Mouse (Mus musculus): ENCODE measurements at regions not wholly inside any gene's neighbourhood (a gene's known extent, or its start where the extent isn't known, plus 50 kb on each side); places are given as distances from the start of the nearest gene placed in this dataset.
A peak's percentile ranks its signal among the peaks of the same experiment; 100 is the strongest.
"Not testable (repeated sequence)": the region's sequence is repeated elsewhere in the genome, so short reads cannot be mapped to it uniquely, and the experiment has no call there.

DNA sequence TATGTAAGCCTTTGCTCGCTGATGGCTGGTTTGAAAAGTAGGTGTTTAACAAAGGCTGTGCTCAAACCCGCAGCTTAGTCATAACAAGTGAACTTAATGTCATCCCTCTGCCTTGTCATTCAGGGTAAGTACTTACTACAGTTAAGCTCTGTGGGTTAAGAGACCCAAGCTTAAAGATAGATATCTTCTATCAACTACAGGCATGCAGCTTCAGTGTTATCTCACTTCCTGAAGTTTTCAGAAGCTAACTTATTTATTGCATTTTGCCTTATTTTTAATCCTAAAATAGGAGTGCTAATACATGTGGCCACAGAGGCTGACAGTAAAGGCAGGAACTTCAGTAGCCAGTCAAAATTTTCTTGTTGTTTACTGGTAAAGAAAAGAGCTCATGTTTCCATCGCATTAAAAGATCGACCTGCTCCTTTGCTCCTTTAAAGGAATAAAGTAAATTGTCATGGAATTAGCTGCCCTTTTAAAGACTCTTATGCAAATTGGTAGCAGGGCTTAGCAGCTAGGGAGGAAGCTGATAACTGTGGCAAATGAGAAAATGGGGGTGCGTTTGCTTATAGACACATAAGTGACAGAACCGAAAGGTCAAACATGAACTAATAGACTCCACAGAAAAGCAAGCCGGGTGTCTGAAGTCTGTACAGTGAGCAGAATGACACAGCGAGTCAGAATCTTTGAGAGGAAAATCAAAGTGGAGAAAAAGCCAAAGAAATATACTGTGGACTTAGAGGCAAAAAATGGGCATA lies 55.9 kb upstream of the Inpp4b start:
- no peak for DNase-seq

DNA sequence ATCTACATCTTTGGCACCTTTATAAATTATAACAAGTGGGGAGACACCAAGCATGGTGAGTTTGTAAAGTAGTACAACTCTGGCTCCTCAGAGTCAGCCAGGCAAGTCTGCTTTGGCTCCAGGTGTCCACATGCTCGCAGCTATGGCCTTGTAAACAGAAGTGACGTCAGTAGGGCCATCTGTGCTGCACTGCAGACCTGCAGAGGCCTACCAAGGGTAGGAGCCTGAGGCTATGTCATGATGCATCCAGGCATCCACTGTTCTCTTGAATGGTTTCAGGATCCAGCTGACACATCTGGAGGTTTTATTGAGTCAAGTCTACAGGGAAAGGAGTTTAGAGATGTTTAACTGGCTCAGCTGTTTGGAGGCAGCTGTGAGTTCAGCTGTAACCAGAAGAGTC lies 82.3 kb upstream of the Inpp4b start:
- DNase-seq = peak; percentile 15

DNA sequence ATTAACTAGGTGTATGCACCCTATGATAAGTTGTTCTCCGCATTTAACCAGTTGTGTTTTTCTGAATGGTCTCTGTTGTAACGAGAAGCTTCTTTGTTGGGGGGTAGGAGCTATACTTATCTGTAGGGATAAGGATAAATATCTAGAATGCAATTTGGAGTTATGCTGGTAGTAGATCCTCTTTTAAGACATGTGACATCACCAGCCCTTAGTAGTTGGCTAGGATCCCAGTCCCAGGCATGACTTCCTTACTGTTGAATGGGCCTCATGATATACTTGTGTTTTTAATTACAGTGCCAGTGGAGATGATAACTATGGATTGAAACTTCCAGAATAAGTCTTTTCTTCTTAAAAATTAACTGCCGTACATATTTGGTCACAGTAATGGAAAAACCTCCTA lies 118.5 kb upstream of the Inpp4b start:
- DNase-seq = no peak

DNA sequence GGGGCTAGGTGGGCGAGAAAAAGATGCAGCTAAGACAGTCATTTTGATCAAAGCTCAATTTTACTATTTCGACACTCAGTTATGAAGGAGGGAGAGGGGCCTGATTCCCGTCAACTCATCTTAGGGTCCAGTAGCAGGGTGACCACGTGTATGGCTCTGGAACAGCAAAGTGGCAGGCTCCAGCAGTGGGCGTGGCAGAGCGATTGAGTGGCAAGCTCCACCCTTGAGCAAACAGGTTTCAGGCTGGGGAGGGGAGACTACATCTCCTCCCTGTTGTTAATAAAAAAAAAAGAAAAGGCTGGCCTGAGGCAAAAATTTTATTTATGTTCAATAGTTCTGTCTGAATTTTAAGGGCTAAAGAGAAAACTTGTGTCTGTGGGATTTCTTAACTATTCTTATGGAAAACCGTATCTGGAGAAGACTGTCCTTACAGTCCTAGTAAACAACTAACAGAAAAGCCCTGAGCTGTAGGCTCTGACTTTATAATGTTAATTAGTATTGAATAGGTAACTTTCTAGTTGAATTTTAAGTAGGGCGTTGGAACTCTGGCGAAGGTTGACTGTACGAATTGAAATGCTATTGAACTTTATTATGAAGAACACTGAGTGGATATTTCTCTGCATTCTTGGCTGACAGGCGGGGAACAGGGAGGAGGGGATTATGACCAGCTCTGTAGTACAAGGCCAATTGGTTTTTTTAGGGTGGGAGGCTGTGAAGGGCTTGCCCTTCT lies 155.1 kb upstream of the Inpp4b start:
- not testable (repeated sequence) for DNase-seq

DNA sequence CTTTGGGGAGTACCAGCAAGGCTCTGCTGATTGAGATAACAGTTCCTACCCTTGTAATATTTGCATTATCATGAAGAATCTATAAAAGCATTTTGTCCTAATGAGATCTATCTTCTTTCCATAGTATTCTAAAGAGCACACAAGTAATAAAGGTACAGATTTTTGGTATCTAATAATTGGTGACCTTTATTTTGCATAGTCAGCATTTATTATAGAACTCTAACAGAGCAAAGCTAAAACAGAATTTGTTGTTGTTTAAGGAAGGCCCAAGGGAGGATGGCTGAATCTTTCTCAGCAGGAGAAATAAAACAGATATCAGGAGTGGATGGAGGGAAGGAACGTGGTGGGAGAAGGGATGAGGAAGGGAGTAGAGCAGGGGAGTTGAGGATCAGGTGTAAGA lies 160.8 kb upstream of the Usp38 start:
- no peak for DNase-seq

DNA sequence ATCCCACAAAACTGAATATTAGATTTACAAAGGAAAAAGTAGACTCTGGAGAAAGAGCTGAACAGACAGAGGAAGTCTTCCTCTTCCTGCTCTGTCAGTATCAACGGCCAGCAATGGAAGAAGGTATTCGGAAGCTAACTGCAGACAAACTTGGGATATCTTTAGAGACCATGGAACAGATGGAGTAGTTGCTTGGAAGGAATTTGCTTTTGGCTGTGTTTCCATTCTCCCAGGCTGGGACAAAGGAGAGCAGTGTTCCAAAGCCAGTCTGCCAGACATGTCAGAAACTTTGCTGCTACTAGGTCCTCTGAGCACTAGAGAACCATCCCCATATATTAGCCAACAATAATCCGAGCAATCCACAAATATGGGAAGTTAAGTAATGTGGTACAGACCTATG lies 132.5 kb upstream of the Usp38 start:
- no peak for DNase-seq

DNA sequence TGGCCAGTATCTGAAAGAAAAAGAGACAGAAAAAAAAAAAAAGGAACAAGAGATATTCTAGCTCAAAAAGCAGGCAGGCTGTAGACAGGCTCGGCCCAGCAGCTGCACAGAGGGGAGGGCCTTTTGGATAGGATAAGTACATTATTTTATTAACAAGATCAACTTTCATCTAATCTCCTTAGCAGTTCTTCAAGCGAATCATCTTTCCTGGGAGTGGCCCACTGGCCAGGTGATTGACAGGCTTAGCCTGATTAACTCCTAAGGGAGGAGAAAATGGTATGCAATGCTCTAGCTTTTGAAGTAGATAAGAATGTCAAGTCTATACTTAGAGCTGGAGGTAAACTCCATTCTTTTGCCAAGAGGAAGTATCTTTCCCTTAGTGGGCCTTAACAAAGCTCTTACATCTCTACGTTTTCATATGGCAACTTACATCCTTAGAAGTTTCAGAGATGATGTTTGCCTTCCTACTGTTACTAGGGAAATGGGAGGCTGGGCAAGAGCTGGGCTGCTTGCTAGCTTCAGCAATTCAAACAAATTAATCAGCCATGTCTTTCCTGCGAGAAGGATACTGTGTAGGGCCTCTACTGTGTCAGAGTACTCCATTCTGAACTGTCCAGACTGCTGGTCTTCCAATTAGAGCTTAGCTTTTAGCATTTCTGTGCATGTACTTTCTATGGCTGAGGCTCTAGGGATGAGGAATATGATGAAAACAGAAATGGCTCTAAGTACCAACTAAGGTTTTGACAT lies 92.2 kb upstream of the Usp38 start:
- no peak for DNase-seq

DNA sequence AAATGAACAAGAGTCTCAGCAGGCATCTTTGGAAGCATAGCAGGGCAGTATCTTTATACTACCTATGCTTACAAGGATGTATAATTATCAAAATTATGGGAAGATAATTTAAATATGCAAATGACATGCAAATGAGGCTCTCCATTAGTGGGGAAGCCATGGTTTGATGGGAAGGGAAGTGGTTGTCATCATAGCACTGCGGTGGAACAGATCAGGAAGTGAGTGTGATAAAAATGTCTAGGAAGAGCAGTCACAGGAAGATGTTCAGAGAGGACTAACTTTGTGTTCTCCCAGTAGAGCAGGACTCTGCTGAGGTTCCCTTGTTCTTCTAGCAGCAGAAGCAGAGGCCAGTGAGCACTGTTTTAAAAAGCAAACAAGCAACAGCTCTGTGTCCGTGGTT lies 84.2 kb upstream of the Usp38 start:
- DNase-seq = no peak

DNA sequence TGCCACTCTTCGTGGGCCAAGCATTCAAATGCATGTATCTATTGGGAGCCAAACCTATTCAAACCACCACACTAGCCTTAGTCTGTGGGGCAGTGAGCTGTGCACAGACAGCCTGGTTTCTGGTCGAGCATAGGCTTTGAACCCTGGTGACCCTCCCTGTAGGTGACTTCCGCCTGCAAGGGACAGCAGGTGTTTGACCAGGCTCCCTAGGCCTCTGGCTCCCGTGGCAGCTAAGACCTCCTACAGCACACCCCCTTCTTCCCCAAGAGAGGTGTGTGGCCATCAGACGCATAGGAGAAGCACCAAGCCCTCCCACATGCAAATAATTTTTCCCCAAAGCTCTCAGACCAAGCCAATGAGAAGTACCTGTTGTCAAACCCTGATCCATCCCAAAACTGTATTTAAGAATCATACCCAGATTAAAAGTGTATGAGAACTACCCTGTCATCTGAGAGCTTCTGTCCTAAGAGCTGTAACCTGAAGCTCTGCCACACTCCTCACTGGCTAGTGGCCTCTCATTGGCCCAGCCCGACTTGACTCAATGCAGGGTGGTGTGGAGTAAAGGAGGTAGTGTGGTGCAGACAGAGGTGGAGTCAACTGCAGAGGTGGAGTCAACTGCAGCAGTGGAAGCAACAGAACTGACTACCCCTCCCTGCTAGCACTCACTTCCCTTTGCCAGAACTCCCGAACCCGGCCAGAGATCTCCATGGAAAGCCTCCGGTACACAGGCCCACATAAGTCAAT lies 82.5 kb upstream of the Usp38 start:
- no peak for DNase-seq

DNA sequence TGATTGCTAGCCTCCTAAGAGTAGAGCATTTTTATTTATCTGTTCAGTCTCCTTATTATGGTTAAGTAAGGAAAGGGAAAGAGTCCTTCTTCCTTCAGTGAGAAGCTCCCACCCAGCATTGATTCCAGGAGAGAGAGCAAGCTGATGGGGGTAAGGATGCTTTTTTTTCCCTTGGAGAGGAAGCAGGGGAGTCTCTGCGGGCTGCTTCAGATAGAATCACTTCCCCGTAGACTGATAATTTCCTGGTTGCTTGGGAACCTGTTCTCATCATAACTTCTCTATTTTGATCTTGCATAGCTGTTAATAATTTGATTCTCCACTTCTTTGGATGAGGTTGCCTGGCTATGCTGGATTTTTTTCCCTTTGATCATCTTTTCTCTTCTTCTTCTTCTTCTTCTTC lies 80.5 kb upstream of the Usp38 start:
- DNase-seq = no peak

DNA sequence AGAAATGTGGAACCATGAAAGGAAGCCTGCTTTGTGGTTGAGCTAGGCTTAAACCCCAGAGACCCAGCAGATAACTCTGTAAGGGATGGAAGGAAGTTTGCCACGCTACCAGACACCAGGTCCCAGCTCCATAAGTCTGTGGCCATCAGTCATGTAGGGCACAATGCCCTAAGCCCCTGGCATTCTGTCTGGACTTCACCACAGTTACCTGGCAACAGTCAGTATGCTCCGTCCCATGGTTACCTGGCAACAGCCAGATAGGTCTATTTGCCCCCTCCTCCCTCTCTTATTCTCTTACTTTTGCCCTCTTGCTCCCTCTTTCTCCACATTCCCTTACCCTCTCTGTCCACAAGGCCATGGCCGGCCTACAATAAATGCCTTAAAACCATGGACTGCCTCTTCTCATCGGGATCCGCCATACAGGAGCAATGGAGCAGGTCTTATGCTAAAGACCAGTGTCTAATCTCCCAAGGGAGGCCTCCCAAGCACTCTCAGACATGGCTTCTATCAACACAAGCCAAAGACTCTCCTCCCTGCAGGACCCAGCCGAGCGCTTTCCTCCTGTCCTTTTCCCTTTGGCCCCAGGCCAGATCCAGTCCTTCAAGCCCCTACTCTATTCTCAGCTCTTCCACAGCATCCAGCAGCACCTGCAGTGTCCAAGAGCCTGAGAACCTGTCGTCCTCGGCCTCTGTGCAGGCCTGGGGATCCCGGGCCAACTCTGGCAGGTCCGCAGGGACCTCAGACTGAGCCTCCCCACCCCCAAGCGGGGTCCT lies 66.3 kb upstream of the Usp38 start:
- no peak for DNase-seq

DNA sequence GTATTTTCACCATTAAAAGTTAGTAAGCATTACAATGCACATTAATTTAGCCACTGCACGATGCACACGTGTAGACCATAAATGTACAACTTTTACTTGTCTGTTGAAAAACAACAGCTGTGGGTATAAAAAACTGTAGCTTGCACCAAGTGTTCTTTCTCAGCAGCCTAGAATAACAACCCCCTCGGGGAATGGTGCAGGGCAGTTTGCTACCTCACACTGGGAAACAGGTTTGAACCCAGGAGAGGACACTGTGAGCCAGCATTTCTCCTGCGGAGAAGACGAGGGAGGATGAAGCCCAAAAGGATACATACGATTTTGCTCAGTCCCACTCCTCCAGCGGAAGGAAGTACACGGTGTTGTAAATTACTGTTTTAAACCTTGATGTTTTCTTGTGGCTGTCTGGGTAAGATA lies 65.2 kb upstream of the Usp38 start:
- no peak for DNase-seq

DNA sequence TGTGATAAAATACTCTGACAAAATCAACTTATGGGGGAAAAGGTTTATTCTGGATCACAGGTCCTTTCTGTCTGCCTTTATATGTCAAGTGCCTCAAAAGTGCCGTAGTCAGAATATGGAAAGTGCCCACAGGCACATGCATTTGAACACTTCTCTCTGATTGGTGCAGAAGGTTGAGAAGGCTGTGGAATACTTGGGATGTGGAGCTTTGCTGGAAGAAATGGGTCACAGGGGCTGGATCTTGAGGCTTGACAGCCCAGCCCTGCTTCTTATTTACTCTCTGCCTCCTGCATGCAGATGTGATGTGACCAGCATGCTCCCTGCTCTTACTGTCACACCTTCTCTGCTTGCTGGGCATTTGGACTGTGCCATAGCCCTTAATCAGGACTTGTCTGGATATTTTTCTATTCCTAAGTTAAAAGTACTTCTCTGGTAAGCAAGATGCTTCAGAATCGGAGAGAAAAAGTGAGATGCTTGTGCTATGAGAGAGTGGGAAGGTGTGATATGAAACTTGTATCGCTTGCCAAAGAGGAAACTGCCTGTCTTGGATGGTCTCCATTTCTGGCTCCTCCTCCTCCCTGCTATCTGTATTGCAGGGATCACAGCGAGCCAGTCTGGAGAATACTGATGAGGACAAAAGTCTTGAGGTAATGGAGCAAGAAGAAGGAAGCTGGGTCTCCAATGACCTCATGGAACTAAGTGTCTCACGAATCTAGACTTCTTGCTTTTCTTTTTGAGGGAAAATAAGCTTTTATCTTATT lies 54.5 kb upstream of the Usp38 start:
- DNase-seq = no peak

DNA sequence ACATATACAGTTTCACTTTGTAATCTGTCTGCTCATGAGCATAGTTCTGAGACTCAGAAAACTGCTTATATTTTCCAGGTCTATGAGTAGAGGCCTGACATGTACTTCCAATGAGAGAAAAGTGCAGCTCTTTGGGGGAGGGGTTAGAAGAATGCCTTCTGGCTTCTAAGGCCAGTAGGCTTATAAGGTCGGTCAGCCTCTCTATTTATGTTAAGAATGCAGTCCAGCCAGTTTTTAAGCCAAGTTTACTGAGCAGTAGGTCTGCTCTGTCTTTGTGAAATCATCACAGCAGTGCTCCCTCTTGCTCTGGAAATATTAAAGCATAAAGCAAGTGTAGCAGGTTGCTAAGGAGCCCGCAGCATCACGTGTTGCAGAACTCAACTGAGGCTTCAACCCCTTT lies 53.8 kb upstream of the Usp38 start:
- no peak for DNase-seq

DNA sequence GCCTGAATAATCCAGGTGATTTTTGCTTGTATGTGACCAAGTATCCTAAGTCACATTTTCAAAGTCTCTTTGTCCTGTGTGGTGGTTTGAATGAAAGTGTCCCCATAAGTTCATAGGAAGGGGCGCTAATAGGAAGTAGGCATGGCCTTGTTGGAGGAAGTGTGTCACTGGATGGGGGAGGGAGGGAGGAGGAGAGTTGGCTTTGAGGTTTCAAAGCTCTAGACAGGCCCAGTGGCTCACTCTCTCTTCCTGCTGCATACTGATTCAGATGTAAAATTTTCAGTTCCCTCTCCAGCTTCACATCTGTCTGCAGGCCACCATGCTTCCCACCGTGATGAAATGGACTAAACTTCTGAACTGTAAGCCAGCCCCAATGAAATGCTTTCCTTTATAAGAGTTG lies 52.0 kb upstream of the Usp38 start:
- no peak for DNase-seq
